Mouse (Mus musculus) T-helper 2 cell (primary cell): ENCODE data around the gene Wdr59.

Experiments used
- in situ Hi-C: fragments of 300-600 bp; cut with MboI, MseI; formaldehyde crosslinking; loops from one replicate; pipeline ENCODE4 v1.15.1; 2025; ENCODE audit warnings: high pct_unique_total_duplicates

Gene Wdr59

GRCm38 (mm10) chr8:111493176-111493575 is 28.7 kb downstream of the Wdr59 start:
- in situ Hi-C loops: no loop called here

- in situ Hi-C loops: no loop called here
Measured at GRCm38 (mm10) chr8:111492508-111492907, 29.4 kb downstream of the Wdr59 start.

- in situ Hi-C loops: no loop called here
Measured at GRCm38 (mm10) chr8:111491191-111491590, 30.7 kb downstream of the Wdr59 start.

GRCm38 (mm10) chr8:111490034-111490591 is 31.8 kb downstream of the Wdr59 start:
- in situ Hi-C loops: no loop called here

- in situ Hi-C loops: no loop called here
Measured at GRCm38 (mm10) chr8:111480691-111481090, 41.2 kb downstream of the Wdr59 start.

- in situ Hi-C loops: no loop called here
Measured at GRCm38 (mm10) chr8:111477761-111478465, 44.0 kb downstream of the Wdr59 start.

- in situ Hi-C loops: no loop called here
Measured at GRCm38 (mm10) chr8:111471526-111472081, 50.3 kb downstream of the Wdr59 start.

- in situ Hi-C loops: no loop called here
Measured at GRCm38 (mm10) chr8:111469013-111469412, 52.9 kb downstream of the Wdr59 start.

- in situ Hi-C loops: no loop called here
Measured at GRCm38 (mm10) chr8:111465341-111465740, 56.6 kb downstream of the Wdr59 start.

GRCm38 (mm10) chr8:111464526-111464925 is 57.4 kb downstream of the Wdr59 start:
- in situ Hi-C loops: no loop called here

- in situ Hi-C loops: no loop called here
Measured at GRCm38 (mm10) chr8:111449671-111450070, 72.2 kb downstream of the Wdr59 start.

GRCm38 (mm10) chr8:111445960-111446660 is 75.8 kb downstream of the Wdr59 start:
- in situ Hi-C loops: no loop called here

- in situ Hi-C loops: no loop called here
Measured at GRCm38 (mm10) chr8:111445558-111445957, 76.3 kb downstream of the Wdr59 start.

GRCm38 (mm10) chr8:111444245-111444644 is 77.6 kb downstream of the Wdr59 start:
- in situ Hi-C loops: no loop called here

GRCm38 (mm10) chr8:111439189-111439588 is 82.7 kb downstream of the Wdr59 start:
- in situ Hi-C loops: no loop called here

GRCm38 (mm10) chr8:111435071-111435828 is 86.6 kb downstream of the Wdr59 start:
- in situ Hi-C loops: no loop called here

- in situ Hi-C loops: no loop called here
Measured at GRCm38 (mm10) chr8:111424646-111425045, 97.2 kb downstream of the Wdr59 start.

GRCm38 (mm10) chr8:111424181-111424580 is 97.7 kb downstream of the Wdr59 start:
- in situ Hi-C loops: no loop called here

- in situ Hi-C loops: no loop called here
Measured at GRCm38 (mm10) chr8:111422614-111423013, 99.3 kb downstream of the Wdr59 start.

- in situ Hi-C loops: no loop called here
Measured at GRCm38 (mm10) chr8:111419171-111419570, 102.7 kb downstream of the Wdr59 start.

GRCm38 (mm10) chr8:111418601-111419000 is 103.3 kb downstream of the Wdr59 start:
- in situ Hi-C loops: no loop called here

- in situ Hi-C loops: no loop called here
Measured at GRCm38 (mm10) chr8:111417222-111417621, 104.7 kb downstream of the Wdr59 start.
